Mouse (Mus musculus) brain, embryonic 14.5 days (tissue): ENCODE results near the gene Slc25a21. TPM values are rescaled to one million over a fixed set of nuclear protein-coding genes. Genes with fewer than 3 reads are reported as not detected.
A peak's percentile ranks its signal among the peaks of the same experiment; 100 is the strongest.

Experiments
- DNase-seq: peaks from one replicate; pipeline ENCODE4 v3.0.0-alpha.2; 2011; ENCODE audit warnings: low read depth
- CTCF ChIP-seq: fragments of 200-500 bp; IDR thresholded peaks from 2 replicates; pipeline ENCODE4 v1.5.1; 2012; ENCODE audit warnings: inconsistent platforms, mild to moderate bottlenecking, moderate library complexity, borderline replicate concordance; ENCODE audit not compliant: insufficient read depth, insufficient read length; ENCODE audit errors: extremely low read depth
- POLR2A ChIP-seq: fragments of 200-500 bp; IDR thresholded peaks from 2 replicates; pipeline ENCODE4 v1.6.1; 2012; ENCODE audit warnings: mild to moderate bottlenecking, inconsistent platforms, borderline replicate concordance; ENCODE audit not compliant: poor library complexity, insufficient read depth, insufficient read length, severe bottlenecking; ENCODE audit errors: extremely low read depth
- polyA plus RNA-seq: library from polyadenylated mRNA; depleted of rRNA; stranded (reverse); fragments of >200 nt; gene quantifications from 2 replicates; pipeline ENCODE4 v1.2.3, GENCODE M21; 2012

Slc25a21 gene
- polyA plus RNA-seq, 1 experiment: not detected

DNA sequence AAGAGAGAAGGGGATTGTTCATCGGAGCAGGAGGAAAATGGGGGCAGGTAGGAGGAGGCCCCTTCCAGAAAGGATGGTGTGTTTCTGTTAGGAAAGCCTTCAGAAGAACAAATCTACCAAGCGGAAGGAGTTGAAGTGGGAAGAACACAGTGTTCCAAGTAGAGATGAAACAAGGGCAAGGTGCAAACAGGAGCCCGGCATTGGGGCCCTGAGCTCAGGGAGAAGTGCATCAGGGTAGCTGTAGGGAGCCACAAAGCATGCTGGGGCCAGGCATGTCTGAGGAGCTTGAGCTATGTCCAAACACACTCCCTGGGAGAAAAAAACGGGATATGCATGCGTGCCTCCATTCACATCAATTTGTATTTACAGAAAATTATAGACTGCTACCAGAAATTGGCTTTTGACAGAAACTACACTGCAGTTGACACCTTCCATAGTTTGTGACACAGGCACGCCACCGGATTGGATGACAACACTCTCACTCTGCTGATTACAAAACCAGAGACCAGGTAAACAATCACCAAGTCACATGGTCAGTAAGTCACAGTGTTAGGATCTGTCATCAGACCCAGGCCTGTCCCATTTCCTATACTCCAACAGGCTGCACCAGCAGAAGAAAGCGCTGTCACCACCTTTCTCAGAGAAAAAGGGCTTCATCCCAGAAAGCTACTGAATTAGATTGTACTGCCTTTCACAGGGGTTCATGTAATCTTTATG lies 299.9 kb downstream of the Slc25a21 start:
- DNase-seq: no peak
- no peak for TF ChIP-seq CTCF
- TF ChIP-seq POLR2A: no peak

GRCm38 (mm10) chr12:56894963-56895362 lies 302.3 kb downstream of the Slc25a21 start:
- no peak for DNase-seq
- TF ChIP-seq POLR2A: no peak
- no peak for TF ChIP-seq CTCF

GRCm38 (mm10) chr12:56890891-56891726 lies 306.2 kb downstream of the Slc25a21 start:
- no peak for TF ChIP-seq POLR2A
- TF ChIP-seq CTCF: no peak

GRCm38 (mm10) chr12:56877796-56878195 lies 319.5 kb downstream of the Slc25a21 start:
- DNase-seq: peak; percentile 43
- TF ChIP-seq POLR2A (no peak), CTCF (no peak)

More at GRCm38 (mm10) chr12:56890891-56891726, 306.2 kb downstream of the Slc25a21 start:
- no peak for DNase-seq

DNA sequence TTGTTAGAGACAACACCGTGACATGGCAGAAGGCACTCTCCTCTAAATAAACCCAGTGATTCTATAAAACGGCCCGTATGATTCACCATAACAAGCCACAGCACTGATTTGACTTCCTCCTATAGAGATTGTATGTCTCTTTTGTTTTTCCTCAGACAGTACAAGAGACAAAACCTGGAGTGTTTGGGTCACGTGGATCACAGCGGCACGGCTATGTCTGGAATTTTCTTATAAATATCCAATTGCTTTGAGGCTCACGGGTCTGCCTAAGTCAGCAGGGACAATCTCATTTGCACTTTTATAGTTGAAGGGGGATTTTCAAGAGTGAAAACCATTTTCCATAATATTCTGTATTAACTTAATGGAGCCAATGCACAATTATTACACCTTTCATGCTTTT lies 320.7 kb downstream of the Slc25a21 start:
- peak; percentile 32 for DNase-seq
- no peak for TF ChIP-seq CTCF
- no peak for TF ChIP-seq POLR2A

DNA sequence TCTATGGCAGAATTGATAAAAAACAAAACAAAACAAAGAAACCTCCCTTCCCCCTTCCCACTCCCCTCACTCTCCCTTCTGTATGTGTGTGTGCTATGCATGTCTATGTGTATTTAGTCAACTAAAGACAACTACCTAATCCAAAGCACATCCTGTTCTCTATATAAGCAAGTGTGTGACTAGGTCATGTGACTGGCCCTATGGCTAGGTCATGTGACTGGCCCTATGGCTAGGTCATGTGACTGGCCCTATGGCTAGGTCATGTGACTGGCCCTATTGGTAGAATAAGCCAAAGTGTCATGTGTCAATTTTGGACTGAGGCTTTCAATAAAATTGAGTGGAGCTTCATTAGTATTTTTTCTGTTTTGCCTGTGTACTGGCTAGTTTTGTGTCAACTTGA lies 324.1 kb downstream of the Slc25a21 start:
- no peak for TF ChIP-seq POLR2A
- TF ChIP-seq CTCF: no peak
- no peak for DNase-seq

GRCm38 (mm10) chr12:56870569-56870968 lies 326.7 kb downstream of the Slc25a21 start:
- no peak for DNase-seq
- TF ChIP-seq CTCF (no peak), POLR2A (no peak)

GRCm38 (mm10) chr12:56863873-56864562 lies 333.3 kb downstream of the Slc25a21 start:
- TF ChIP-seq CTCF (no peak), POLR2A (no peak)

DNA sequence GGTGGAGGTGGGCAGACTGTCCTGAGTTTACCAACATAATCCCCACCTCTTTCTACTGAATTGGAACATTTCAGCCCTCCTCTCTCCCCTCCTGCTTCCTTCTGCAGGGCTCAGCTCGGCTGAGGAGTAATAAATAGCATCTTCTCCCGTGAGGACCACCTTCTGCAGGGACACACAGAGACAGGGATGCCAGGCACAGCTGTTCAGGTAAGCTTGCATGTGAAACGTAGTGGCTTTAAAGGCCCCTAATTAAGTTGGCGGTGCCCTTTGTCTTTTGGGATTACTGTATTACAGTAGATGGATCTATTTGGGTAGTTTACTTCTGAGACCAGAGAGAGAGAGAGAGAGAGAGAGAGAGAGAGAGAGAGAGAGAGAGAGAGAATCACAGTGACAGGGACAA lies 344.6 kb downstream of the Slc25a21 start:
- TF ChIP-seq CTCF (no peak), POLR2A (no peak)
- DNase-seq: no peak

More at GRCm38 (mm10) chr12:56863873-56864562, 333.3 kb downstream of the Slc25a21 start:
- peak; percentile 25 for DNase-seq

- peak; percentile 73 for DNase-seq
- TF ChIP-seq POLR2A (no peak), CTCF (no peak)
Measured at GRCm38 (mm10) chr12:56851464-56851863, 345.8 kb downstream of the Slc25a21 start.

- TF ChIP-seq POLR2A (no peak), CTCF (no peak)
- DNase-seq: no peak
Measured at GRCm38 (mm10) chr12:56829945-56830344, 367.3 kb downstream of the Slc25a21 start.
